Mouse (Mus musculus): ENCODE measurements around the gene Mettl9.

DNA sequence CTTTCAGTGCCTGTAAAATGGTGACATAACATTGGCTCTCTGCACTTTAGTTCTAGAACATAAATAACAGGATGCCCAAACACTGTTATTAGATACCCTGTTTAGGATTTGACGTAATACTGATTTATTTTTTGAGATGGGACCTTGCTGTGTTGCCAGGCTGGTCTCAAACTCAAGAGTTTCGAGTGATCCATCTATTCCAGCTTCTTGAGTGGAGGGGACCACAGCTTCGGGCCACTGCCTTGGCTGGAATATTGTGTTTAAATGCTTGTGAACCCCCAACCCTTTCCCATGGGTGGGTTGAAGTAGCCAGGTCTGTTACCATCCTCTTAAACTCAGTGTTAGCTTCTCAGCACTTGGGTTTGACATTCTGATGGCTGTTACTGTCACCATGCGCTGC is 47.1 kb downstream of the Mettl9 start, which contains the start of gene Otoa:
- TF ChIP-seq POLR2A (IDR thresholded peaks at IDR 0.05; ENCODE audit: borderline replicate concordance, low read depth, low read length) (no peak), CTCF (IDR thresholded peaks at IDR 0.05; ENCODE audit: low read depth, low read length) (no peak)

All from bone marrow macrophage, adult 2 months (primary cell).